Mouse (Mus musculus) CD4-positive, CD25-positive, alpha-beta regulatory T cell (primary cell): ENCODE measurements around the gene Mical3. TPM values are rescaled to one million over a fixed set of nuclear protein-coding genes. Genes with fewer than 3 reads are reported as not detected.

ENCODE experiments used
- polyA plus RNA-seq: library from polyadenylated mRNA; unstranded; fragments of 100-300 nt; shearing (Covaris generic); gene quantifications from one replicate; pipeline ENCODE4 v1.2.1, GENCODE M21; 2017

Mical3 gene
- polyA plus RNA-seq = 12.9 TPM

GRCm38 (mm10) chr6:121130773-121131172 lies at the start of gene Mical3:
Mical3 (minus strand) TSS chr6:121130999.

GRCm38 (mm10) chr6:120916074-120916971 lies 214.5 kb downstream of the Mical3 start, which contains the start of gene Bid:
Bid (minus strand) TSS chr6:120916853.

Other genes with a start within 250 kb of the Mical3 start
- gene Bid, start 214.1 kb downstream of the Mical3 start, polyA plus RNA-seq = 49.1 TPM
- gene Pex26, start 52.7 kb upstream of the Mical3 start, polyA plus RNA-seq = 10.4 TPM
- gene Tuba8, start 79.7 kb upstream of the Mical3 start, polyA plus RNA-seq = 0.20 TPM
- gene Usp18, start 114.9 kb upstream of the Mical3 start, polyA plus RNA-seq = 78.0 TPM
- 0.13 TPM for gene Slc6a13, start 169.2 kb upstream of the Mical3 start, polyA plus RNA-seq
- not detected for gene Slc6a12, start 212.1 kb upstream of the Mical3 start, polyA plus RNA-seq